Mouse (Mus musculus): ENCODE data around the gene Gba.

Gene Gba

GRCm38 (mm10) chr3:89254994-89255393 is 52.3 kb downstream of the Gba start:
- ChIA-PET CTCF (interaction anchor here in 3 of 4 experiments (0.5 to 1.6 kb wide), 11 partner anchors 11 to 322 kb away, joined by 3 to 10 read pairs (median 3); partner anchors contain the start of gene Slc50a1 (in 1 of the 3)), POLR2A (interaction anchor here in 2 of 4 experiments (0.6 to 2.6 kb wide), 5 partner anchors 9 to 93 kb away, joined by 3 to 9 read pairs (median 5); partner anchors contain the start of genes Krtcap2 (in 1 of the 2) and Trim46 (in 1 of the 2))

- ChIA-PET POLR2A (interaction anchor here in 2 of 4 experiments (1.3 to 2.6 kb wide), 5 partner anchors 9 to 61 kb away, joined by 3 to 9 read pairs (median 4); partner anchors contain the start of genes Krtcap2 (in 1 of the 2) and Trim46 (in 1 of the 2)), CTCF (interaction anchor here in 2 of 4 experiments (0.6 to 2.4 kb wide), 7 partner anchors 10 to 571 kb away, joined by 3 to 10 read pairs (median 4); partner anchors contain the start of genes Krtcap2 (in 2 of the 2), Trim46 (in 2 of the 2) and Khdc4 (in 1 of the 2))
Observed at GRCm38 (mm10) chr3:89256177-89256576, 53.4 kb downstream of the Gba start.
